Mouse (Mus musculus) midbrain, embryonic 15.5 days (tissue): ENCODE data around the gene Mdga1. TPM values are rescaled to one million over a fixed set of nuclear protein-coding genes. Genes with fewer than 3 reads are reported as not detected.

Experiments
- ATAC-seq: fragments of 200-750 bp; cut with Nextera tagmentation; replicated peaks from 2 replicates; pipeline ENCODE4 v1.8.0; 2017; ENCODE audit warnings: moderate TSS enrichment
- H3K27ac ChIP-seq: fragments of 300-500 bp; sonication (generic); 2 replicates; pipeline ENCODE4 v1.5.1; 2015; ENCODE audit warnings: mild to moderate bottlenecking, inconsistent platforms
- H3K27me3 ChIP-seq: fragments of 300-500 bp; sonication (generic); replicated peaks from 2 replicates; pipeline ENCODE4 v1.6.1; 2015; ENCODE audit warnings: inconsistent platforms
- H3K36me3 ChIP-seq: fragments of 300-500 bp; sonication (generic); replicated peaks from 2 replicates; pipeline ENCODE4 v1.6.1; 2015; ENCODE audit warnings: inconsistent platforms
- H3K4me1 ChIP-seq: fragments of 300-500 bp; sonication (generic); 2 replicates; pipeline ENCODE4 v1.6.1; 2015; ENCODE audit warnings: inconsistent platforms
- H3K4me2 ChIP-seq: fragments of 300-500 bp; sonication (generic); 2 replicates; pipeline ENCODE4 v1.6.1; 2015; ENCODE audit warnings: inconsistent platforms, mild to moderate bottlenecking, moderate library complexity
- H3K4me3 ChIP-seq: fragments of 300-500 bp; sonication (generic); 2 replicates; pipeline ENCODE4 v1.5.1; 2015; ENCODE audit warnings: mild to moderate bottlenecking, inconsistent platforms
- H3K9ac ChIP-seq: fragments of 300-500 bp; sonication (generic); 2 replicates; pipeline ENCODE4 v1.6.1; 2015; ENCODE audit warnings: mild to moderate bottlenecking, inconsistent platforms
- H3K9me3 ChIP-seq: fragments of 300-500 bp; sonication (generic); 2 replicates; pipeline ENCODE4 v1.6.1; 2016; ENCODE audit warnings: inconsistent platforms
- WGBS: fragments of 180-500 bp; shearing (Covaris S2); methylation state at CpG from one replicate; pipeline ENCODE4 v1.1.7; 2015; ENCODE audit warnings: mixed read lengths; 5-methylcytosine and 5-hydroxymethylcytosine counted together
- polyA plus RNA-seq: library from polyadenylated mRNA; unstranded; fragments of >200 nt; fragmentation: Nextera tagmentation; extraction: Ambion mirVana; gene quantifications from 2 replicates; pipeline ENCODE4 v1.2.1, GENCODE M21; 2015

Mdga1 gene
- polyA plus RNA-seq, 1 experiment from 2014 or later = 19.6 TPM

DNA sequence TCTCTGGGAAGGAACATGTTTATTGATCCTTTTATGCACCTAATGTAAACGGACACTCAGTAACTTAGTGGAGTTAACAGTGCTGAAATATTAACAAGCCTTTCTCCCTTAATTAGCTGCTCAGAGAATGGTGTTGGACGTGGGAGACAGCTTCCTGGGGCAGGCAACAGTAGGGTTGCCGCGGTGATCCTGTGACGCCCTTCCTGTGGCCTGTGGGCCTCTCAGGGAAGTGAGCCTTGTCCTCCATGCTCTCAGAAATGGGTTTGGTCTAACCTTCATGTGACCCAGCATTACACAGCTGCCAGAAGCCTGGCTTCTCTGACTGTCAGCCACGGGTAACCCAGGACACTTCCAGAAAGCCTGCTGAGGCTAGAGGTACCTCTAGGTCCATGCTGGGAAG, 104.0 kb downstream of the Mdga1 start:
- H3K4me1 ChIP-seq = no peaks in the 10 kb centered on the region
- WGBS = 65% methylated on average over 6 of the region's 6 CpGs
- H3K9ac ChIP-seq = no peak overlapping the region
- no peaks in the 10 kb centered on the region for H3K9me3 ChIP-seq
- no peak overlapping the region for H3K4me3 ChIP-seq
- no peak overlapping the region for H3K27ac ChIP-seq
- H3K36me3 ChIP-seq = no peaks in the 10 kb centered on the region
- no peak for ATAC-seq
- no peak overlapping the region for H3K4me2 ChIP-seq
- H3K27me3 ChIP-seq = no peaks in the 10 kb centered on the region

DNA sequence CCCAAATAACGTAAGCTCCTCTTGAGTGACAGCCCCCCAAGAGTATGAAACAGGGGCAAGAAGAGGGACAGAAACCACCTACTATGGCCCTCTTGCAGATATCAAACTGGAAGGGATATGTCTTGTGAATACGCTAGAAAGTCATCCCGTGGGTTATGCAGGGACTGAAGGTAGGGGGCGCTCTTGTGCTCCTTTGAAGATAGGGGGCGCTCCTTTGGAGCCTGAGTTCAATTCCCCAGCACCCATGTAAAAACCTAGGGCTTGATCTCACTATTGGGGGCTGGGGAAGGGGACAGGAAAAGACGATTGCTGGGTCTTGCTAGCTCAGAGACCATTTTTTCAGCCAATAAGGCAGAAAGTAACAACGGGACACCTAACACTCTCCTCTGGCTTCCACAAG, 105.4 kb downstream of the Mdga1 start:
- 65% methylated on average over 7 of the region's 7 CpGs for WGBS
- Histone ChIP-seq H3K4me2 (no peak overlapping the region), H3K27me3 (no peaks in the 10 kb centered on the region), H3K9ac (no peak overlapping the region), H3K27ac (no peak overlapping the region), H3K9me3 (no peaks in the 10 kb centered on the region), H3K36me3 (no peaks in the 10 kb centered on the region), H3K4me3 (no peak overlapping the region), H3K4me1 (no peaks in the 10 kb centered on the region)
- ATAC-seq = no peak

DNA sequence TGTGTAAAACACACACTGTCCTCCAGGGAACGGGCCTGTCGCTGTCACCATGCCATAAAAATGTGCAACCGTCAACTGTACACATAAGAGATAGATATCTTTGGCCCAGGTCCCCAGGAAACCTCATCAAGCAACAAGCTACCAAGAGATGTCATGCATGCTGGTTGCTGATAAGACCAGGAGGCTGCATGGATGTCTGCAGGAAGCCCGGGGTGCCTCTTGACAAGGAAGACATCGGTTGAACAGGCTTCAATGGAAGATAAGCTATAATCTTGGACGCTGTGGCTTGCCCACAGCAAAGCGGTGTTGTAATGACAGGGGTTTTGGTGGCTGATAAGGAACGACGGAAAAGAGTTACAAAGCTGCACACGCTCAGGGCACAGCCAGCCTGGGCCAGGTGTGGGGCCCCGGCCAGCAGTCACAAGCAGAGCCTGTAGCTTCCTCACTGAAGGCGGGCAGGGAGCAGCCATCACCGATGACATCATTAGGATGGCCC, 110.1 kb downstream of the Mdga1 start:
- ATAC-seq = peak; percentile 39; the same call in 1 of the 2 replicates
- Histone ChIP-seq H3K4me1 (peaks cover 13% of the 10 kb centered on the region), H3K27ac (no peak overlapping the region), H3K4me2 (no peak overlapping the region), H3K27me3 (no peaks in the 10 kb centered on the region), H3K9ac (no peak overlapping the region), H3K4me3 (no peak overlapping the region), H3K9me3 (no peaks in the 10 kb centered on the region), H3K36me3 (no peaks in the 10 kb centered on the region)
- WGBS = 78% methylated on average over 13 of the region's 13 CpGs

DNA sequence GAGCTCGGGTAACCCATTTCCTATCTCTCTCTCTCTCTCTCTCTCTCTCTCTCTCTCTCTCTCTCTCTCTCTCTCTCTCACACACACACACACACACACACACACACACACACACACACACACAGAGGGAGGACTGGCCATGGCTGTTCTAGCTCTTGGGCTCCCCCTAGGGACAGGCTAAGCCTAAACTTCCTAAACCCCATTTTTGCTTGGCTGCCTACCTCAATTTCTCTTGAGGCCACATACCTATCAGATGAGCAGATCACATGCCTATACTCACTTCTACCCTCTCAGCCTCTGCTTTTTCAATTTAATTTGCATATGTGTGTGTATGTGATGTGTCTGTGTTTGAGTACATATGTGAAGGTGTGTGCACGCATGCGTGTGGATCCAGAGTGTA, 111.1 kb downstream of the Mdga1 start:
- ATAC-seq = no peak
- Histone ChIP-seq H3K9me3 (no peaks in the 10 kb centered on the region), H3K4me3 (no peak overlapping the region), H3K27me3 (no peaks in the 10 kb centered on the region), H3K4me2 (no peak overlapping the region), H3K27ac (no peak overlapping the region), H3K36me3 (no peaks in the 10 kb centered on the region), H3K9ac (no peak overlapping the region), H3K4me1 (peaks cover 13% of the 10 kb centered on the region)
- 93% methylated on average over 3 of the region's 3 CpGs for WGBS

DNA sequence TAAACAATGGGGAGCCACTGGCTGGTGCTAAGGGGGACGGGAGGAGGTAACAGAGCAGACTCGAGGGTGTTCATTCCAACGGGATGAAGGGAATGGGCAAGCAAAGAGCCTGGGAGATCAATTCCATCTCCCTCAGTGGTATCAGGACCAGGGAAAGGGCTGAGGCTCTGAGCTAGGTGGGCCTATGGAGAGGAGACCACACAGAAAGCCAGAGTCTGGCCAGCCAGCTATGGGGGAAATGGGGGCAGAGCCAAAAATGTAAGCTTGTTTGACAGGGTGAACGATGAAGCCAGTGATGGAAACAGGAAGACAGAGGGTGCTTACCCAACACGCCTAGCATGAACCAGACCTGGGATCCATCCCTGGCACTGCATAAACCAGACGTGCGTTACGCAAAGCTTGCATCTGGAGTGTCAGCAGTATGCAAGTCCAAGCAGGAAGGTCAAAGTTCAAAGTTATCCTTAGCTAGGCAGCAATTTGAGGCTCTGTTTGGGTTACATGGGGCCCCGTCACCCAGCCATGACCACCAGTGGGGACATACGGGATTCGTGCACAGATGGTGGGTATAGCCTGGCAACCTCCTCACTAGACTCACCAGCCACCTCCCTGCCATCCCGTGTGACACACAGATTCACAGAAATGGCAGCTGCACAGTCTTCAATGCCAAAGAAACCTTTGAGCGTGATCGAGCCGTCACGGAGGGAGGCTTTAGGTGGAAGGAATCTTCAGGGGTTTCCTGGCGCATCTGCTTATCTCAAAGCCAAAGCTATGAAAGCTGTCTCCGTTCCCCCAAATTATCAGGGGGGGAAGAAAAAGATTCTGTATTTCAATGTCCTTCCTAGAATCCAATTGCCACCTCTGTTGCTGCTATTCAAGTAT, 113.9 kb downstream of the Mdga1 start:
- WGBS = 64% methylated on average over 18 of the region's 18 CpGs
- H3K27me3 ChIP-seq = no peaks in the 10 kb centered on the region
- no peaks in the 10 kb centered on the region for H3K36me3 ChIP-seq
- ATAC-seq = no peak
- no peak overlapping the region for H3K4me2 ChIP-seq
- peak overlapping the region; percentile 14; the same call in 1 of the 2 replicates for H3K27ac ChIP-seq
- no peaks in the 10 kb centered on the region for H3K9me3 ChIP-seq
- H3K4me1 ChIP-seq = peaks cover 25% of the 10 kb centered on the region
- H3K9ac ChIP-seq = no peak overlapping the region
- no peak overlapping the region for H3K4me3 ChIP-seq

DNA sequence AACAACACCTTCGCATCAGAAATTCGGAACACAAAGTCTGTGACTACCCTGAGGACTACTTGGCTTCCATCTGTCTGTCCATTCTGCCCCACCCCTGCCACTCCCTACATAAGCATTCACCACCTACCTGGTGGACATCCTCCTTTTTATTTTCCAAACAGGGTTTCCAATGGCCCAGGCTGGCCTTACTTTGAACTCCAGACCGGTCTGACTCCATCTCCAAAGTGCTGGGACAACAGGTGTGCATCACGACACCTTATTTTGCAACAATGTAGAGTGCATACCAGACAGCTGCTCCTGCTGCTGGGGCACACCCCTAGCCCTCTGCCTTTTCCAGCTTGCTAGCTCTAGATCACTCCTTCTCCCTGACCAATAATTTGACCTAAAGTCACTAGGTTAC, 115.1 kb downstream of the Mdga1 start:
- no peak for ATAC-seq
- 90% methylated on average over 4 of the region's 4 CpGs for WGBS
- Histone ChIP-seq H3K36me3 (no peaks in the 10 kb centered on the region), H3K9ac (no peak overlapping the region), H3K4me2 (no peak overlapping the region), H3K27me3 (no peaks in the 10 kb centered on the region), H3K27ac (no peak overlapping the region), H3K9me3 (no peaks in the 10 kb centered on the region), H3K4me1 (peaks cover 25% of the 10 kb centered on the region), H3K4me3 (no peak overlapping the region)

DNA sequence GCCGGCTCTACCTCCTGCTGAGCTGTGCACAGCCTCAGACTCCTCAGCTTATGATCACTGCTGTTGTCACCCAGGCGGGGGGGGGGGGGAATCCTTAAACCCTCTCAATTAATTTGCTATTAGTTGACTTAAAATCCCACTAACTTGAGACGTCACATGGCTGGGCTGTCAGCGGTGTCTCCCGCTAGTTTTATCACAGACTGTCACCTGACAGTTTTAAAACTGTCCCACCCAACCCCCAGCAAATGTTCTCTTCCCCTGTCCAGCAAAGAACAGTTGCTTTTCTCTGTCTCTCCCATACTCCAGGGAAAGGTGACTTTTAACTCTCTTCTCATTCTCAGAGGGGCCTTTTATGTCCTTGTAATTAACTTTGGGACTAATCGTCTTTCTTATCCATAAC, 115.5 kb downstream of the Mdga1 start:
- no peak overlapping the region for H3K9ac ChIP-seq
- H3K36me3 ChIP-seq = no peaks in the 10 kb centered on the region
- ATAC-seq = no peak
- no peak overlapping the region for H3K4me2 ChIP-seq
- H3K4me3 ChIP-seq = no peak overlapping the region
- 69% methylated on average over 6 of the region's 6 CpGs for WGBS
- H3K4me1 ChIP-seq = peaks cover 25% of the 10 kb centered on the region
- no peaks in the 10 kb centered on the region for H3K9me3 ChIP-seq
- H3K27me3 ChIP-seq = no peaks in the 10 kb centered on the region
- H3K27ac ChIP-seq = no peak overlapping the region

DNA sequence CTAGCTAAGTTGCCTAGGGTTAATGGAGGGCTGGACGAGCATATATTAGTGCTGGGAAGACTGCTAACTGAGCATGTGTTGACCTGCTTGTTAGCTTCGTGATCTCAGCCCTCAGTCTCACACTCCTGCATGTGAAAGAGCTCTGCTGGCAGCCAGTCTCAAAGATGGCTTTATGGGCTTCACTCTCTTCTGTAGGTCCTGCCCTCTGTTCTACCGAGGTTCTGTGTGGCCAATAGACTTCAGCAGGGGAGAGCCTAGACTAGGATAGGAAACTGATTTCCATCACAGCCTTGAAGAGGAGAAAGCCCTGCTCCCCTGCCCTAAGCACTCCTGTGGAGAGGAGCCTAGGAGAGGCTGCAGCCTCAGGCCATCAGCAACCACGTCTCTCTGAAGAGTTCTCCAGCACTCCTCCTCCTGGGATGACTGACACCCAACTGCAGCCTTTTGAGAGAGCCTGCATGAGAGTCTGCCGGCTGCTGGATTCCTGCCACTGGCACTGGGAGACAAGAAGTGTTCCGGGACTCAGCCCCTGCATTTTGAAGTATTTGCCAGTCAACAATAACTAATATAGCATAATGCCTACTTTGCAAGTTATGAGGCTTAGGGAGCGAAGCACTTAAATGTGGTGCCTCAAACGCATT, 116.9 kb downstream of the Mdga1 start:
- no peaks in the 10 kb centered on the region for H3K27me3 ChIP-seq
- peaks cover 25% of the 10 kb centered on the region for H3K4me1 ChIP-seq
- no peak overlapping the region for H3K9ac ChIP-seq
- no peak for ATAC-seq
- H3K36me3 ChIP-seq = no peaks in the 10 kb centered on the region
- H3K9me3 ChIP-seq = no peaks in the 10 kb centered on the region
- 0 out of 2 replicates have a peak overlapping the region, but pooled peaks have one; percentile 15 for H3K27ac ChIP-seq
- H3K4me3 ChIP-seq = no peak overlapping the region
- H3K4me2 ChIP-seq = no peak overlapping the region
- 41% methylated on average over 8 of the region's 8 CpGs for WGBS

DNA sequence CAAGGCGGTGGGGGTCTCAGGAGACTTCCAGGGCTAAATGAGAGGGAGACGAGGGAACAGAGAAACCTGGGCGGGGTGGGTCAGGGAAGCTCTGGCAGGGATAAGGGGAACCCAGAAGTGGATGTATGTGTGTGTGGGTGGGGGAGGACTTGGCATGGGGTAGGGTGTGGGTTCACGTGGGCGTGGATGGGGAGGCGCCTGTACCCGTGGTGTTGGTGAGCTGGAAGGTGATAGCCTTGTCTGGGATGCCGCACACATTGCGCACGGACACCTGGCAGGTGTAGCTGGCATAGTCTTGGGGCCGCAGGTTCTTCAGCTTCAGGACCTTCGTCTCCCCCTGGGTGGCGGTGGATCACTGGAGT, 120.5 kb downstream of the Mdga1 start:
- WGBS = 84% methylated on average over 13 of the region's 13 CpGs
- Histone ChIP-seq H3K27me3 (no peaks in the 10 kb centered on the region), H3K4me2 (no peak overlapping the region), H3K9ac (no peak overlapping the region), H3K4me1 (peaks cover 11% of the 10 kb centered on the region), H3K27ac (no peak overlapping the region), H3K36me3 (no peaks in the 10 kb centered on the region), H3K4me3 (no peak overlapping the region), H3K9me3 (no peaks in the 10 kb centered on the region)
- peak; percentile 34; the same call in 1 of the 2 replicates for ATAC-seq

DNA sequence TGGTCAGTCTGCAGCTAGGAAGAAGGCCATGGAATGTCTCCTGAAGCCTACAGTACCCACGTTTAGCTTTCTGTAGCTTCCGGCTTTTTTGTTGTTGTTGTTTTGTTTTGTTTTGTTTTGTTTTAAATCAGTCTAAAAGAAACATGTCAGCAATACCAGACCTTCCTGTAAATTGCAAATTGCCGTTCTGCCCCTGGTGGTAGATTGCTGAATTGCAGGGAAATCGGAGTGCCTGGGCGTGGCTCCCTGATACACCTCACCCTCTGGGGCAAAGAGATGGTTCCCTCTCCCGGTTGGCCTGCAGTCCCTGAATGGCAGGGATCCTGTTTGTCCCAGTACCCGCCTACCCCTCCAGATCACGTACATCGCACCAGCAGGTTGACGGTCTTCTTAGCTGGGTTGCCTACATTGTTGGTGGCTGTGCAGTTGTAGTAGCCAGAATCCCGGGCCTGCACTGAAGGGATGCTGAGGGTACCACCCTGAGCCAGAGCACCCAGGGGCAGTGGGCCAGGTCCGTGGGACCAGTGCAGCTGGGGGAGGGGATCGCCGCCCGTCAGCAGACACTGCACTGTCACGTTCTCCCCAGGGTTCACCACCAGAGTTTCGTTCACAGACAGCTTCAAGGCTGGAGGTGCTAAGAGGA, 121.0 kb downstream of the Mdga1 start:
- H3K36me3 ChIP-seq = no peaks in the 10 kb centered on the region
- H3K9ac ChIP-seq = no peak overlapping the region
- H3K4me2 ChIP-seq = no peak overlapping the region
- ATAC-seq = peak; percentile 35; the same call in 1 of the 2 replicates
- no peaks in the 10 kb centered on the region for H3K27me3 ChIP-seq
- H3K4me3 ChIP-seq = no peak overlapping the region
- peaks cover 11% of the 10 kb centered on the region for H3K4me1 ChIP-seq
- no peaks in the 10 kb centered on the region for H3K9me3 ChIP-seq
- 34% methylated on average over 17 of the region's 17 CpGs for WGBS
- no peak overlapping the region for H3K27ac ChIP-seq

DNA sequence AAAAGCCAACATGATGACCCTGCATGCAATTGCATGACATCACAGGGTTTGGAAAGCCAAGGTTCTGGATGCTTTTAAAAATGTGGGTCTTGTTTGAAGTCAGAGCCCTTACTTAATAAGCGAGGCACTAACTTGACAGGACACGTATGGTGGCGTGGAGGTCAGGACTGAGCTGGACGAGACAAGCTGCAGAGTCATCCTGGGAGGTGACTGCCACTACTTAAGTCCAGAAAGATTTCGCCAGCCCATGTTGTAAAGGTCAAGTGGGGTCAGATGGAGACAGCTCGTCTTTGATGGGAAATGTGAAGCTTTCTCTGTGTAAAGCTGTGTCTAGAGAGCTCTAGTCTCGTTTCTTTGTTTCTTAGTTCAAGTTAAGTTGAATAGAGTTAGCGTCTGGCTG, 122.6 kb downstream of the Mdga1 start:
- no peak overlapping the region for H3K27ac ChIP-seq
- H3K9me3 ChIP-seq = no peaks in the 10 kb centered on the region
- H3K27me3 ChIP-seq = no peaks in the 10 kb centered on the region
- WGBS = 54% methylated on average over 8 of the region's 8 CpGs
- H3K36me3 ChIP-seq = no peaks in the 10 kb centered on the region
- no peak for ATAC-seq
- no peak overlapping the region for H3K9ac ChIP-seq
- H3K4me1 ChIP-seq = peaks cover 5% of the 10 kb centered on the region
- H3K4me3 ChIP-seq = no peak overlapping the region
- no peak overlapping the region for H3K4me2 ChIP-seq

DNA sequence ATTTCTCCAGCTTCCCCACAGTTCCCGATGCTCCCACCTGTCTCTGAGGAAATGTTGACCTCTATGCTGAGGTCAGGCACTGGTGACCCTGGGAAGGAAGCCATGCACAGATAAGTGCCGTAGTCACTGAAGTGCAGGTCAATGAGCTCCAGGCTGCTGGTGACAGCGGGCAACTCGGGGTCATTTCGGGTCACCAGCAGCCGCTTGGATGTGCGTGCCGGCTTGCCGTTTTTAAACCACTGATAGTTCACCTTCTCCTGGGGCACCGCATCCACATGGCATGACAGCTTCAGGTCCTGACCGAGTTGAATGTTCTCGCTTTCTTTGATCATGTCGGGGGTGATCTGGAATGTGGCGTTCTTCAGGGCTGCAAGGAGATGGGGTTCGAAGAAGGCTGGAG, 123.6 kb downstream of the Mdga1 start:
- 86% methylated on average over 15 of the region's 15 CpGs for WGBS
- Histone ChIP-seq H3K4me3 (no peak overlapping the region), H3K9me3 (no peaks in the 10 kb centered on the region), H3K27ac (no peak overlapping the region), H3K4me2 (no peak overlapping the region), H3K4me1 (peaks cover 9% of the 10 kb centered on the region), H3K27me3 (no peaks in the 10 kb centered on the region), H3K9ac (no peak overlapping the region), H3K36me3 (no peaks in the 10 kb centered on the region)
- no peak for ATAC-seq
